Mouse (Mus musculus): Measurements from ENCODE around the gene Cabp7.

Cabp7 gene

GRCm38 (mm10) chr11:4700726-4701125, 45.9 kb downstream of the Cabp7 start:
- DNase-seq = no peak

GRCm38 (mm10) chr11:4697043-4697983, 49.3 kb downstream of the Cabp7 start:
- no peak for DNase-seq

GRCm38 (mm10) chr11:4692162-4692561, 54.4 kb downstream of the Cabp7 start:
- DNase-seq = no peak

GRCm38 (mm10) chr11:4691213-4691612, 55.4 kb downstream of the Cabp7 start:
- DNase-seq = no peak

- no peak for DNase-seq
Measured at GRCm38 (mm10) chr11:4690353-4690752, 56.2 kb downstream of the Cabp7 start.

GRCm38 (mm10) chr11:4688632-4689380, 57.8 kb downstream of the Cabp7 start:
- DNase-seq = no peak

- no peak for DNase-seq
Measured at GRCm38 (mm10) chr11:4687874-4688273, 58.7 kb downstream of the Cabp7 start.

- no peak for DNase-seq
Measured at GRCm38 (mm10) chr11:4687027-4687426, 59.6 kb downstream of the Cabp7 start.
